Mouse (Mus musculus) limb, embryonic 10.5 days (tissue): ENCODE results near the gene Hmbs. TPM values are rescaled to one million over a fixed set of nuclear protein-coding genes. Genes with fewer than 3 reads are reported as not detected.
"Not testable (repeated sequence)": the region's sequence is repeated elsewhere in the genome, so short reads cannot be mapped to it uniquely, and the experiment has no call there.

ENCODE experiments used
- DNase-seq: peaks from one replicate; pipeline ENCODE4 v3.0.0-alpha.2; 2017; ENCODE audit warnings: low spot score
- H3K27ac ChIP-seq: fragments of 300-500 bp; sonication (generic); 2 replicates; pipeline ENCODE4 v1.5.1; 2016; ENCODE audit warnings: mild to moderate bottlenecking
- H3K27me3 ChIP-seq: fragments of 300-500 bp; sonication (generic); 2 replicates; pipeline ENCODE4 v1.6.1; 2016; ENCODE audit warnings: low read depth, mild to moderate bottlenecking; ENCODE audit not compliant: poor library complexity, severe bottlenecking
- H3K36me3 ChIP-seq: fragments of 300-500 bp; sonication (generic); 2 replicates; pipeline ENCODE4 v1.6.1; 2016; ENCODE audit warnings: mild to moderate bottlenecking, moderate library complexity
- H3K4me1 ChIP-seq: fragments of 300-500 bp; sonication (generic); 2 replicates; pipeline ENCODE4 v1.6.1; 2016
- H3K4me3 ChIP-seq: fragments of 300-500 bp; sonication (generic); 2 replicates; pipeline ENCODE4 v1.5.1; 2016; ENCODE audit warnings: mild to moderate bottlenecking, moderate library complexity
- H3K9me3 ChIP-seq: fragments of 300-500 bp; sonication (generic); replicated peaks from 2 replicates; pipeline ENCODE4 v1.6.1; 2016; ENCODE audit warnings: mild to moderate bottlenecking
- WGBS: fragments of 180-500 bp; shearing (Covaris S2); methylation state at CpG from one replicate; pipeline ENCODE4 v1.1.7; 2016; 5-methylcytosine and 5-hydroxymethylcytosine counted together
- polyA plus RNA-seq: library from polyadenylated mRNA; unstranded; fragments of >200 nt; fragmentation: Nextera tagmentation; extraction: Ambion mirVana; gene quantifications from 2 replicates; pipeline ENCODE4 v1.2.1, GENCODE M21; 2016

Hmbs gene
- polyA plus RNA-seq, 1 experiment from 2014 or later: 174 TPM

DNA sequence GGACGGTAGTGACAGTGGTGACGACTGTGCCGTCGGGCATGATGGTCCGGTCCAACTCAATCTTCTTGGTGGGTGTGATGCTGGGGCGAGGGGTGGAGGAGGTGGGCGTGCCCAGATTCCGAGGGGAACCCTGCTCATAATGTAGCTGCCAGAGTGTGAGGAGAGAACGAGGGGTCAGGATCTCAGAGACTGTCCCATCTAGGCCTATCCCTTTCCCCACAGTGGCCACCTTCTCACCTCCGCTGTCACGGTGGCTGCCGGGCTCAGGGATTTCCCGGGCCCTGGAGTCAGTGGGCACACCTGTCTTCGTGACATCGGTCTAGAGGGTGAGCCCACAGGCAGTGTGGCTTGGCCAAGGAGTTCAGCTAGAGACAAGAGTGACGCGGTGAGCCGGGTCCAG lies 29.1 kb downstream of the Hmbs start:
- Histone ChIP-seq H3K27ac (no peak overlapping the region), H3K4me1 (peaks cover 43% of the 10 kb centered on the region), H3K4me3 (no peak overlapping the region), H3K27me3 (peaks cover 30% of the 10 kb centered on the region), H3K36me3 (peaks cover 51% of the 10 kb centered on the region), H3K9me3 (no peaks in the 10 kb centered on the region)
- WGBS: 90% methylated on average over 18 of the region's 18 CpGs
- DNase-seq: peak; percentile 22

DNA sequence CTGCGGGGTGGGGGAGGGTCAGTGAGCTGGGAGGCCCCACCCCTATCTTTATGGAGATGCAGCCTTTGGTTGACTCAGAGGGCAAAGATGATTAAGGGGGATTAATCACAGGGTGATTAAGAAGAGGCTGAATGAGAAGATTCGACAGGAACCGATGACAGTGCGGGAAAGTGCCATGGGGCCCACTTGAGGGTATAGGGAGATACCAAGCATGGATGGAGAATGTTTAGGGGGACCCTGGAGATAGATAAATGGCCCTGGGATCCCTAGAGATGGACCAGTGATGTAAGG lies 29.8 kb downstream of the Hmbs start:
- H3K9me3 ChIP-seq: no peaks in the 10 kb centered on the region
- H3K27ac ChIP-seq: no peak overlapping the region
- H3K27me3 ChIP-seq: peaks cover 30% of the 10 kb centered on the region
- no peak for DNase-seq
- H3K4me3 ChIP-seq: no peak overlapping the region
- H3K36me3 ChIP-seq: peaks cover 51% of the 10 kb centered on the region
- H3K4me1 ChIP-seq: peaks cover 37% of the 10 kb centered on the region
- WGBS: 80% methylated on average over 4 of the region's 4 CpGs

DNA sequence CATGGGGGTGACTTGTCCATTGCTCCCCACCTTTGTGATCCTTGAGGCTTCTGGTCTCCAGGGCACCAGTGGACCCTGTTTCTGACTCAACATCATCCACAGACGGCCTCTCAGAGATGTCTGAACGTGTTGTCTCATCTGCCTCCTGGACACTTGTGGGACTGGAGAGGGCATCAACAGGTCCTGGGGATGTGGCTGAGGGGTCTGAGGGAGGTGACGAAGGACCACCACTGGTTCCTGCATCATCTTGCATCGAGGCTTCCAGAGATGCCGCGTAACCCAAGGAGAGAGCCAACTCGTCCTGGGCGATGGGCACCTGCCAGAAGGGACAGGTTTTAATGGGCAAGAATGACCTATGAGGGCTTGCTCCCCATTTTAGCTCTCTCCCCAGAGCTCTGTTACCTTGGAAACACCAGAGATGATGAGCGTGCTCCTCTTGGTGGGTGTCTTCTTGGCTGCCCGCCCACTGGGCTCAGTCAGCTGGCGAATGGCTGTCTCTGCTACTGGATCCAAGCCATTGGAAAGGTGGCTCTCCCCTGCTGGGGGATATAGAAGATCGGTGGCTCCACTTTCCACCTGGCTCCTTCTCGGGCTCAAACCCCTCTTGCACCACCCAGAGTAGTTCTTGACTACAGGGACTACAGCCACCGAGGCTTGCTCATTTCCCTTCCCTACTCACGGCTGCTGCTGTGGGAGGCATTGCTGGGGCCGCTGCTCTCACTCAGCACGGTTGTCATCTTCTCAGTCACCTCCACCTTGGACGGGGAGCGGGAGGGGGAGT lies 30.4 kb downstream of the Hmbs start:
- Histone ChIP-seq H3K36me3 (peaks cover 51% of the 10 kb centered on the region), H3K4me1 (peaks cover 32% of the 10 kb centered on the region), H3K27me3 (peaks cover 24% of the 10 kb centered on the region), H3K27ac (no peak overlapping the region), H3K9me3 (no peaks in the 10 kb centered on the region), H3K4me3 (no peak overlapping the region)
- WGBS: 77% methylated on average over 19 of the region's 19 CpGs
- DNase-seq: no peak

DNA sequence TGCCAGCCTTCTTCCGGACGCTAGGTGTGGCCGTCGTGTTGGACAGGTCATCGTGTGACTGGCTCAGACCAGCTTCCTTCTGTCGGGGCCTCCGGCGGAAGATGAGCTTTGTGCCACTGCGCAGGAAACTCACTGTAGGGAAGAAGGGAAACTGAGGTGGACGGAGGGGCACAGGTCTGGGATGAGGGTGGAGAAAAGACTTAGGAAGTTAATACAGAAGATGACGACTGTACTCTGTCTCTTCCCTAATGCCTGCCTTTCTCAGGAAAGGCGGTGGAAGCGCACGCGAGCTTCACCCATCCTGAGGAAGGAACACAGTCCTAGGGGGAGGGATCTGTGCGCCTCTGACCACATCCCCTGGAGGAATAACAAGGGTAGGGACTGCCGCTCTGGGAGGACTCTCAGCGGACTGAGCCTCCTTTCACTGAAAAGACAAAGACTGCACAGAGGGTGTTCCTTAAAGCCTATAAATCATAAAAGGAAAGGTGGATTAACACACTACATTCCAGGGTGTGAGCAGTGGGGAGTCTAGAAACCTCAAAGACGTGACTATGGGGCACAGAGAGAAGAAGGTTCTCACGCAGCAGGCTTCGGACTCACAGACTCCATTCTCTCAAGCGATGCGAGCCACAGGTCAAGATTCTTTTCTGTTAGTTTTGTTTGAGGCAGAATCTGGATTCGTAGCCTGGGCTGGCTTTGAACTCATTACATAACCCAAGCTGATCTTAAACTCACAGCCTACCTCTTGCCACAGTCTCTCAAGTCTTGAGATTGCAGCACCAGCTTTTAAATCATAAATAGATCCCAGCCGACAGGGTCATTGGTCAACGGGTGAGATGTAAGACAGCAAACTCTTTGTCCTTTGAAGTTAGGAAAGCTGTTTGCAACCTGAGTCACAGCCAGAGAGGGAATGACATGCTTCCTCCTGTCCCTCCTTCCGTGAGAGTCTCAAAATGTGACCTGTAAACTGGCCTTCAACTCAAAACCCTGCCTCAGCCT lies 32.6 kb downstream of the Hmbs start:
- Histone ChIP-seq H3K27ac (peak overlapping the region; percentile 56), H3K36me3 (peaks cover 41% of the 10 kb centered on the region), H3K4me3 (peak overlapping the region; percentile 29; the same call in 1 of the 2 replicates), H3K9me3 (no peaks in the 10 kb centered on the region), H3K27me3 (peaks cover 17% of the 10 kb centered on the region; the same call in 1 of the 2 replicates), H3K4me1 (peaks cover 17% of the 10 kb centered on the region)
- peak; percentile 42 for DNase-seq
- 11% methylated on average over 27 of the region's 27 CpGs for WGBS

DNA sequence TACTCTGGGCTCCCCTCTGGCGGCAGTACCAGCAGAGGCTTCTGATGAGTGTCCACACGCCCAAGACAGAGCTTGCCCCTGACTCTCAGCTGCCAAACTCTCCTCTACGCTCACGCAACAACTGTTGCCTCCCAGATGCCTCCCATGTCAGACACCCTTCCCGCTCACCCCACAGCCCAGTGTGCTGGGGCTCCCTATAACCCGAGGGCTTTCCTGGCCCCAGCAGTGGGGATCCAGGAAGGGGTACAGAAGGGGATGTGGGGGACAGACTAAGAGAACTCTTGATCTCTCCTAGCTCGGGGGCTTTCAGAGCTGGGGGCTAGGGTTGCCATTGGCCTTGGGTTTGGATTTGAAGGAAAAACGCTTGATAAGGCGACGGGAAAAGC lies 33.3 kb downstream of the Hmbs start:
- H3K27ac ChIP-seq: 0 out of 2 replicates have a peak overlapping the region, but pooled peaks have one; percentile 32
- WGBS: 27% methylated on average over 10 of the region's 10 CpGs
- no peaks in the 10 kb centered on the region for H3K9me3 ChIP-seq
- H3K36me3 ChIP-seq: peaks cover 34% of the 10 kb centered on the region
- no peak for DNase-seq
- peaks cover 17% of the 10 kb centered on the region for H3K4me1 ChIP-seq
- peak overlapping the region; percentile 29; the same call in 1 of the 2 replicates for H3K4me3 ChIP-seq
- peaks cover 17% of the 10 kb centered on the region; the same call in 1 of the 2 replicates for H3K27me3 ChIP-seq

DNA sequence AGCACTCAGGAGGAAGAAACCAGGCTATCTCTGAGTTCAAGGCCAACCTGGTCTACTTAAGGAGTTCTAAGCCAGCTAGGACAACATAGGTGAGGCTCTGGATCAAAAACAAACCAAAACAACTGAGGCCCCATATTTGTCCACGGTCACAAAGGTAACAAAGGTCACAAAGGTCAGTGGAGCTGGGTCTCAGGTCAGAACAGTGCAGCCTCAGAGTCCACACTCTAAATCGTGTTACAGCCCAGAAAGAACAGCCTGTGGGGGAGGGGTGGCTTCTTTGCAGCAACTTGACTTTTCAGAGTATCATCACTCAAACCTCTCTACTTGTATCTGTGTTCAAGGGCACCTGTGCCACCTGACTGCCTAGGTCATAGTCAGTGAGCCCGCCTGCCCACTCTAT lies 34.3 kb downstream of the Hmbs start:
- no peak for DNase-seq
- Histone ChIP-seq H3K36me3 (peaks cover 24% of the 10 kb centered on the region), H3K4me1 (peaks cover 19% of the 10 kb centered on the region), H3K4me3 (no peak overlapping the region), H3K9me3 (no peaks in the 10 kb centered on the region), H3K27me3 (peaks cover 17% of the 10 kb centered on the region; the same call in 1 of the 2 replicates), H3K27ac (no peak overlapping the region)
- WGBS: 61% methylated on average over 3 of the region's 3 CpGs

DNA sequence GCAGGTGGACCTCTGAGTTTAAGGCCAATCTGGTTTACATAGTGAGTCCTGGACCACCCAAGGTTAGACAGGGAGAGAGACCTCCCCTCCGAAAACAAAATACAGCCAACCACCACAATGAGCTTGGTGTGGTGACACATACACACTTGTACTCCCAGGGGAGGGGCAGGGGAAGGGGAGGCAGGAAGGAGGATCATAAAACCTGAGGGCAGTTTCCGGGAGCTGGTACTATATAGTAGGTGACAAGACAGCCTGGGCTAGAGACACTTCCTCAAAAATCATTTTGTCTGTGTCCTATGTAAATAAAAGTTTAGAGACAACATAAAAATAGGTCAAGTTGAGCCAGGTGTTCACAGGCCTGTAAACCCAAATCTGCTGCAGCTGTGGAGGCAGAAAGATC lies 36.8 kb downstream of the Hmbs start:
- H3K27me3 ChIP-seq: peaks cover 11% of the 10 kb centered on the region; the same call in 1 of the 2 replicates
- H3K4me1 ChIP-seq: peaks cover 30% of the 10 kb centered on the region
- peaks cover 18% of the 10 kb centered on the region for H3K36me3 ChIP-seq
- H3K9me3 ChIP-seq: no peaks in the 10 kb centered on the region
- no peak for DNase-seq
- WGBS: 78% methylated on average over 2 of the region's 2 CpGs
- H3K4me3 ChIP-seq: no peak overlapping the region
- H3K27ac ChIP-seq: no peak overlapping the region

DNA sequence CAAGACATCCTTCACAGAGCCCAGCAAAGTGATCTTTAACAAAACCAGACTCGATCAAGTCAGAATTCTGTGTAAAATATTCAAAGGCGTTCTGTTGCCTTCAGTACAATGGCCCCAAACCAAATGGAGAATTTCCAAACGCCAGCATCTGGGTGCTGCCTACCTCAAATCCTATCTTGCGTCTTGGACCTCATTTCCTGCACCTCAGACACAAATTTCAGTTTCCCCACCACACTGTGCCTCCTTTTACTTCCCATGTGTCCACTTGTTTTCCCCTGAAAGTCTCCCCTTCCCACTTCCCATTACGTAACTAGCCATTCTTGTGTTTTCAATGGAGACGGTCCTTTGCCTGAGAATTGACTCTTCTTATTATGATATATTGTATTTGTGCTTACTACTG lies 37.5 kb downstream of the Hmbs start:
- WGBS: 88% methylated on average over 6 of the region's 6 CpGs
- no peaks in the 10 kb centered on the region for H3K9me3 ChIP-seq
- DNase-seq: no peak
- no peak overlapping the region for H3K4me3 ChIP-seq
- H3K4me1 ChIP-seq: peaks cover 25% of the 10 kb centered on the region
- H3K27ac ChIP-seq: no peak overlapping the region
- peaks cover 7% of the 10 kb centered on the region; the same call in 1 of the 2 replicates for H3K27me3 ChIP-seq
- H3K36me3 ChIP-seq: peaks cover 25% of the 10 kb centered on the region

DNA sequence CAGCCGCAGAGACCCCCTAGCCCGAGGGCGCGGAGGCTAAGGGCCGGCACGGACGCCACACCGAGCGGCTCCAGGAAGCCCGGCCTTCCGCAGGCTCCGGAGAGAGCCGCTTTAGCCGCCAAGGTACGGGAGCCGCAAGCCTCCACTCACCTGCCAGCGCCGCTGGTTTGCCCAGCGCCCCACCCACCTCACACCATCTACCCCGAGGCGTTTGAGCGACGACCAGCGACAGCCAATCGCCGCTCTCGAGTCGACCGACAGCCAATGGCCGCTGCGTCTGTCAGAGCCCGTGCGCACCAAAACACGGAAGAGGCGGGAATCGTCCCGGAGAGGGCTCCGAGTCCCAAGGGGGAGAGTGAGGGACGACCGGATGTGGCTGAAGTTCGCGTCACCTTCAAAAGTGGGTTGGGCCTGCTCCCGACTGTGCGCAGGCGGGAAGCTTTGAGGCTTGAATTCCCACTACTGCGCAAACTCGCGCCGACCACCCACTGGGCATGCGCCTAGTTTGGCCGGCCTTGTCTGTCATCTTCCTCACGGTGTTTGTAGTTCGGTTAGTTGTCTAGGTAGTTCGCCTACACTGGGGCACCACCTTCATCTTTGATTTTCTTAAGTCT lies 38.5 kb downstream of the Hmbs start, which contains the start of gene Hinfp:
Gene Hinfp, minus strand, starts transcription at position 206 of the 614 bp plus-strand sequence.
- H3K27me3 ChIP-seq: 0 out of 2 replicates have a peak, but pooled peaks cover 4% of the 10 kb centered on the region
- H3K4me3 ChIP-seq: peak within 1 kb of the TSS; percentile 93
- H3K4me1 ChIP-seq: peaks cover 15% of the 10 kb centered on the region
- WGBS: under 1% methylated on average over 54 of the region's 54 CpGs
- H3K9me3 ChIP-seq: no peaks in the 10 kb centered on the region
- peak within 1 kb of the TSS; percentile 92 for H3K27ac ChIP-seq
- peak; percentile 98 for DNase-seq
- H3K36me3 ChIP-seq: peaks cover 32% of the 10 kb centered on the region

DNA sequence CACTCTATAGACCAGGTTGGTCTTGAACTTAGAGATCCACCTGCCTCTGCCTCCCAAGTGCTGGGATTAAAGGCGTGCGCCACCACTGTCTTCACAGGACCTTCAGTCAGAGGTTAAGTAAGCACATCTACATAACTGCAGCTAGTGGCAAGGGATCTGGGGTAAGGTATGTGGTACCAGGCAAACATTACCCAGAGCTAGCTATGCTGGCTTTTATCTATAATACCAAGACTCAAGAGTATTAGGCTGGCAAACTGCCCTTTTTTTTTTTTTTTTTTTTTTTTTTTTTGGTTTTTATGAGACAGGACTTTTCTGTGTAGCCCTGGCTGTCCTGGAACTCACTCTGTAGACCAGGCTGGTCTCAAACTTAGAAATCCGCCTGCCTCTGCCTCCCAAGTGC lies 44.0 kb downstream of the Hmbs start:
- not testable (repeated sequence) for H3K4me3 ChIP-seq, H3K9me3 ChIP-seq, DNase-seq, H3K27ac ChIP-seq, H3K27me3 ChIP-seq
- peaks cover 86% of the 10 kb centered on the region for H3K36me3 ChIP-seq
- peaks cover 17% of the 10 kb centered on the region for H3K4me1 ChIP-seq
- WGBS: 94% methylated on average over 3 of the region's 3 CpGs

DNA sequence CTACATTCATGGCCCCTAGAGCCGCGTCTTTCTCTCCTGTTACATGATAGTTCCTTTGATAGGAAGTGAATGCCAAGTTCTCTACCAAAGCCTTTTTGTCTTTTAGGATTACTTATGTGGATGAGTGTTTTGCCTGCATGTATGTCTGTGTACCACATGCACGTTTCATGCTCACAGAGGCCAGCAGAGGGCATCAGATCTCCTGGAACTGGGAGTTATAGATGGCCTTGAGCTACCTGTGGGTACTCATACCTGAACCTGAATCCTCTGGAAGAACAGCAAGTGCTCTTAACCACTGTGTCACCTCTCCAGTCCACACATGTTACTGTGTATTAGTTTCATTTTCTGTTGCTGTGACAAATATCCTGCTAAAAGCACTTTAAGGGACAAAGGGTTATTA lies 51.5 kb downstream of the Hmbs start:
- peaks cover 75% of the 10 kb centered on the region for H3K36me3 ChIP-seq
- no peaks in the 10 kb centered on the region for H3K9me3 ChIP-seq
- H3K4me1 ChIP-seq: peaks cover 23% of the 10 kb centered on the region
- peaks cover 28% of the 10 kb centered on the region for H3K27me3 ChIP-seq
- DNase-seq: no peak
- WGBS: 74% methylated on average over 3 of the region's 3 CpGs
- no peak overlapping the region for H3K27ac ChIP-seq
- H3K4me3 ChIP-seq: no peak overlapping the region

DNA sequence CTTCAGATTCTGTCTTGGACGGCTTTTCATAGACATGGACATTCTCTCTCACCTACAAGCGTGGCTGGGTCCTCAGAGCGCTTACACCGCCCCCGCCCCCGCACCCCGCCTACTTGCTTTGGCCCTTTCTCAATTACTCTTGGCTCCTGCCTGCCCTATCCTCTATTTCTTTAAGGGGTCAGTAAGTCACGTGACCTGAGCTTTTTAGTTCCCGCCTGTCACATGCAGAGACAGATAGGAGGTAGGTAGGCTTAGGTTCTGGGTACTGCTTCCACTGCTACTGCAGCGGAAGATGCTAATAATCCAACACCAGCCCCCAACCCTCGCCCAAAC lies 55.1 kb downstream of the Hmbs start:
- Histone ChIP-seq H3K27ac (no peak overlapping the region), H3K27me3 (peaks cover 54% of the 10 kb centered on the region), H3K4me1 (peaks cover 26% of the 10 kb centered on the region)

More for the DNA sequence above, 55.1 kb downstream of the Hmbs start:
- Histone ChIP-seq H3K9me3 (no peaks in the 10 kb centered on the region), H3K36me3 (peaks cover 41% of the 10 kb centered on the region), H3K4me3 (peak overlapping the region; percentile 69)
- 5% methylated on average over 11 of the region's 11 CpGs for WGBS
- no peak for DNase-seq
